Mouse (Mus musculus): ENCODE results near the gene Hecw2. TPM values are rescaled to one million over a fixed set of nuclear protein-coding genes. Genes with fewer than 3 reads are reported as not detected.

Gene Hecw2
- polyA plus RNA-seq, 1 experiment from 2014 or later = 2.5 TPM

GRCm38 (mm10) chr1:53782956-53783355 is 412.0 kb downstream of the Hecw2 start:
- peaks cover 3% of the 10 kb centered on the region for H3K4me1 ChIP-seq
- H3K4me2 ChIP-seq = no peak overlapping the region
- H3K36me3 ChIP-seq (ENCODE audit: poor library complexity, severe bottlenecking) = no peaks in the 10 kb centered on the region
- ATAC-seq = no peak
- 98% methylated on average over 1 of the region's 1 CpGs for WGBS
- no peaks in the 10 kb centered on the region for H3K9me3 ChIP-seq (replicated peaks)
- H3K27ac ChIP-seq = no peak overlapping the region
- H3K27me3 ChIP-seq = no peaks in the 10 kb centered on the region
- no peak overlapping the region for H3K4me3 ChIP-seq
- no peak overlapping the region for H3K9ac ChIP-seq

GRCm38 (mm10) chr1:53782079-53782478 is 412.9 kb downstream of the Hecw2 start:
- Histone ChIP-seq H3K9me3 (replicated peaks) (no peaks in the 10 kb centered on the region), H3K4me3 (no peak overlapping the region), H3K4me1 (peaks cover 3% of the 10 kb centered on the region), H3K4me2 (no peak overlapping the region), H3K36me3 (ENCODE audit: poor library complexity, severe bottlenecking) (no peaks in the 10 kb centered on the region), H3K9ac (no peak overlapping the region), H3K27me3 (no peaks in the 10 kb centered on the region), H3K27ac (no peak overlapping the region)
- 92% methylated on average over 3 of the region's 3 CpGs for WGBS
- no peak for ATAC-seq

GRCm38 (mm10) chr1:53781311-53781710 is 413.7 kb downstream of the Hecw2 start:
- Histone ChIP-seq H3K27me3 (no peaks in the 10 kb centered on the region), H3K9ac (no peak overlapping the region), H3K4me2 (no peak overlapping the region), H3K4me3 (no peak overlapping the region), H3K36me3 (ENCODE audit: poor library complexity, severe bottlenecking) (no peaks in the 10 kb centered on the region), H3K9me3 (replicated peaks) (no peaks in the 10 kb centered on the region), H3K27ac (no peak overlapping the region), H3K4me1 (peaks cover 3% of the 10 kb centered on the region)
- no peak for ATAC-seq
- 80% methylated on average over 1 of the region's 1 CpGs for WGBS

- Histone ChIP-seq H3K27ac (no peak overlapping the region), H3K4me1 (no peaks in the 10 kb centered on the region), H3K9me3 (replicated peaks) (no peaks in the 10 kb centered on the region), H3K27me3 (no peaks in the 10 kb centered on the region), H3K4me3 (no peak overlapping the region), H3K36me3 (ENCODE audit: poor library complexity, severe bottlenecking) (no peaks in the 10 kb centered on the region), H3K9ac (no peak overlapping the region), H3K4me2 (no peak overlapping the region)
- WGBS = 95% methylated on average over 7 of the region's 7 CpGs
- ATAC-seq = no peak
Measured at GRCm38 (mm10) chr1:53776176-53776905, 418.6 kb downstream of the Hecw2 start.

GRCm38 (mm10) chr1:53775545-53775944 is 419.4 kb downstream of the Hecw2 start:
- Histone ChIP-seq H3K4me2 (no peak overlapping the region), H3K36me3 (ENCODE audit: poor library complexity, severe bottlenecking) (no peaks in the 10 kb centered on the region), H3K27me3 (no peaks in the 10 kb centered on the region), H3K4me1 (no peaks in the 10 kb centered on the region), H3K4me3 (no peak overlapping the region), H3K9me3 (replicated peaks) (no peaks in the 10 kb centered on the region), H3K27ac (no peak overlapping the region), H3K9ac (no peak overlapping the region)
- WGBS = 88% methylated on average over 2 of the region's 2 CpGs
- ATAC-seq = no peak

- no peak for ATAC-seq
- no peaks in the 10 kb centered on the region for H3K9me3 ChIP-seq (replicated peaks)
- H3K4me3 ChIP-seq = no peak overlapping the region
- no peak overlapping the region for H3K9ac ChIP-seq
- H3K27me3 ChIP-seq = no peaks in the 10 kb centered on the region
- no peaks in the 10 kb centered on the region for H3K36me3 ChIP-seq (ENCODE audit: poor library complexity, severe bottlenecking)
- no peak overlapping the region for H3K4me2 ChIP-seq
- H3K4me1 ChIP-seq = no peaks in the 10 kb centered on the region
- no peak overlapping the region for H3K27ac ChIP-seq
- 74% methylated on average over 6 of the region's 6 CpGs for WGBS
Measured at GRCm38 (mm10) chr1:53775036-53775435, 419.9 kb downstream of the Hecw2 start.

- Histone ChIP-seq H3K27ac (no peak overlapping the region), H3K9ac (no peak overlapping the region), H3K27me3 (no peaks in the 10 kb centered on the region), H3K9me3 (replicated peaks) (no peaks in the 10 kb centered on the region), H3K4me3 (no peak overlapping the region), H3K4me1 (no peaks in the 10 kb centered on the region), H3K36me3 (ENCODE audit: poor library complexity, severe bottlenecking) (no peaks in the 10 kb centered on the region), H3K4me2 (no peak overlapping the region)
- ATAC-seq = no peak
- WGBS = 88% methylated on average over 3 of the region's 3 CpGs
Measured at GRCm38 (mm10) chr1:53774571-53774970, 420.4 kb downstream of the Hecw2 start.

GRCm38 (mm10) chr1:53773994-53774393 is 421.0 kb downstream of the Hecw2 start:
- Histone ChIP-seq H3K36me3 (ENCODE audit: poor library complexity, severe bottlenecking) (no peaks in the 10 kb centered on the region), H3K27me3 (no peaks in the 10 kb centered on the region), H3K9me3 (replicated peaks) (no peaks in the 10 kb centered on the region), H3K4me1 (no peaks in the 10 kb centered on the region), H3K4me3 (no peak overlapping the region), H3K9ac (no peak overlapping the region), H3K4me2 (no peak overlapping the region), H3K27ac (no peak overlapping the region)
- 52% methylated on average over 6 of the region's 6 CpGs for WGBS
- ATAC-seq = no peak

GRCm38 (mm10) chr1:53772967-53773366 is 422.0 kb downstream of the Hecw2 start:
- no peak for ATAC-seq
- Histone ChIP-seq H3K27me3 (no peaks in the 10 kb centered on the region), H3K27ac (no peak overlapping the region), H3K4me3 (no peak overlapping the region), H3K9ac (no peak overlapping the region), H3K9me3 (replicated peaks) (no peaks in the 10 kb centered on the region), H3K36me3 (ENCODE audit: poor library complexity, severe bottlenecking) (no peaks in the 10 kb centered on the region), H3K4me1 (no peaks in the 10 kb centered on the region), H3K4me2 (no peak overlapping the region)
- WGBS = 96% methylated on average over 3 of the region's 3 CpGs

GRCm38 (mm10) chr1:53771476-53771875 is 423.5 kb downstream of the Hecw2 start:
- Histone ChIP-seq H3K4me3 (no peak overlapping the region), H3K9ac (no peak overlapping the region), H3K9me3 (replicated peaks) (no peaks in the 10 kb centered on the region), H3K4me1 (no peaks in the 10 kb centered on the region), H3K4me2 (no peak overlapping the region), H3K27ac (no peak overlapping the region), H3K36me3 (ENCODE audit: poor library complexity, severe bottlenecking) (no peaks in the 10 kb centered on the region), H3K27me3 (no peaks in the 10 kb centered on the region)
- no peak for ATAC-seq
- WGBS = 95% methylated on average over 6 of the region's 6 CpGs

- 85% methylated on average over 2 of the region's 2 CpGs for WGBS
- Histone ChIP-seq H3K36me3 (ENCODE audit: poor library complexity, severe bottlenecking) (0 out of 2 replicates have a peak, but pooled peaks cover 5% of the 10 kb centered on the region), H3K9me3 (replicated peaks) (no peaks in the 10 kb centered on the region), H3K9ac (no peak overlapping the region), H3K27ac (no peak overlapping the region), H3K27me3 (no peaks in the 10 kb centered on the region), H3K4me3 (no peak overlapping the region), H3K4me1 (no peaks in the 10 kb centered on the region), H3K4me2 (no peak overlapping the region)
- no peak for ATAC-seq
Measured at GRCm38 (mm10) chr1:53766112-53766511, 428.9 kb downstream of the Hecw2 start.

GRCm38 (mm10) chr1:53757316-53757715 is 437.7 kb downstream of the Hecw2 start:
- H3K27me3 ChIP-seq = no peaks in the 10 kb centered on the region
- no peak overlapping the region for H3K27ac ChIP-seq
- peaks cover 3% of the 10 kb centered on the region; the same call in 1 of the 2 replicates for H3K36me3 ChIP-seq (ENCODE audit: poor library complexity, severe bottlenecking)
- no peaks in the 10 kb centered on the region for H3K9me3 ChIP-seq (replicated peaks)
- no peaks in the 10 kb centered on the region for H3K4me1 ChIP-seq
- WGBS = 90% methylated on average over 4 of the region's 4 CpGs
- no peak for ATAC-seq
- H3K4me3 ChIP-seq = no peak overlapping the region
- no peak overlapping the region for H3K4me2 ChIP-seq
- no peak overlapping the region for H3K9ac ChIP-seq
